Mouse (Mus musculus) gastrocnemius, postnatal 4 days (tissue): ENCODE results near the gene Rnf225. TPM values are rescaled to one million over a fixed set of nuclear protein-coding genes. Genes with fewer than 3 reads are reported as not detected.

Experiments used
- DNase-seq, 2 experiments: peaks; one replicate each; pipeline ENCODE4 v3.0.0; 2021 to 2022; ENCODE audit warnings: low spot score in 2 of 2, mixed read lengths in 2 of 2
- total RNA-seq, 2 experiments: library from RNA; stranded (reverse); gene quantifications; 2 replicates each; pipeline ENCODE4 v1.2.3; 2021

The Rnf225 gene
- total RNA-seq, 2 experiments from 2014 or later: 0.62 to 0.69 TPM

DNA sequence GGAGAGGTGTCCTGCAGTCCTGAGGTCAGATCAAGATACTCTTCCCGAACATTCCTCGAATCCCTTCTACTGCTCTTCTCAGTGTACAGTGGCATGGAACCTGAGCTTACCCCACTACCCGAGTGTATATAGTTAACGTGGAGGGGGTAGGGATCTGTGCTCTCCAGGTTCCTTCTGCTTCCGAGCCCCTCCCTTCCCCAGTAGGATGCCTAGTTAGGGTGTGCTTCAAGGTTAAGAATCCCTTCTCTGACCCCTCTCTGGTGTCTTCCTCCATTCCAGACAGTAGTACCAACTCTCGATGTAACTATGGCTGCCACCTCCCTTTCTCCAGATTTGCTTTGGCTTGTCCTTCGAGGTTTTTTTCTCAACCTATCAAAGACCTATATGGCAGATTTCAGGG lies 53.1 kb downstream of the Rnf225 start:
- DNase-seq: no peak

Other genes with a start within 250 kb of the Rnf225 start
- not detected for gene Vmn2r55, start 242.4 kb upstream of the Rnf225 start, total RNA-seq
- gene Vmn2r56, start 192.4 kb upstream of the Rnf225 start, total RNA-seq: not detected
- 1 to 10 TPM; 7.5 to 7.8 TPM for gene Zscan18, start 123.8 kb upstream of the Rnf225 start, total RNA-seq
- 10 to 100 TPM in 1 of 2 experiments, 1 to 10 TPM in 1; 9.5 to 11.6 TPM for gene Zfp329, start 108.6 kb upstream of the Rnf225 start, total RNA-seq
- 10 to 100 TPM; 19.5 to 20.3 TPM for gene Zfp110, start 92.7 kb upstream of the Rnf225 start, total RNA-seq
- gene Zfp128, start 46.2 kb upstream of the Rnf225 start, total RNA-seq: 1 to 10 TPM; 3.2 to 3.4 TPM
- 1 to 10 TPM; 4.9 to 5.7 TPM for gene Zscan22, start 29.6 kb upstream of the Rnf225 start, total RNA-seq
- 1,000 to 10,000 TPM; 1,104 to 1,266 TPM for gene Rps5, start 5.1 kb upstream of the Rnf225 start, total RNA-seq
- 1 to 10 TPM; 6.0 to 6.6 TPM for gene Zfp324, start 38.4 kb downstream of the Rnf225 start, total RNA-seq
- 1 to 10 TPM; 4.2 TPM for gene Zfp446, start 50.4 kb downstream of the Rnf225 start, total RNA-seq
- under 1 TPM; 0.10 to 0.20 TPM for gene Slc27a5, start 70.8 kb downstream of the Rnf225 start, total RNA-seq
- 100 to 1,000 TPM; 232 to 252 TPM for gene Trim28, start 71.7 kb downstream of the Rnf225 start, total RNA-seq
- gene Zbtb45, start 82.6 kb downstream of the Rnf225 start, total RNA-seq: 10 to 100 TPM; 10.4 to 13.5 TPM
- 100 to 1,000 TPM; 135 to 143 TPM for gene Chmp2a, start 107.4 kb downstream of the Rnf225 start, total RNA-seq
- 100 to 1,000 TPM; 163 to 175 TPM for gene Ube2m, start 110.9 kb downstream of the Rnf225 start, total RNA-seq
- gene Mzf1, start 127.3 kb downstream of the Rnf225 start, total RNA-seq: 1 to 10 TPM; 1.6 to 1.8 TPM
- not detected for gene Vmn1r85, start 167.8 kb downstream of the Rnf225 start, total RNA-seq
- gene Vmn1r86, start 192.5 kb downstream of the Rnf225 start, total RNA-seq: not detected
- not detected for gene Vmn1r87, start 212.7 kb downstream of the Rnf225 start, total RNA-seq
- under 1 TPM; 0.05 to 0.08 TPM for gene Vmn1r88, start 232.2 kb downstream of the Rnf225 start, total RNA-seq